Mouse (Mus musculus): ENCODE data around the gene Lrrc26.

GRCm38 (mm10) chr2:25241438-25241775, 48.3 kb upstream of the Lrrc26 start:
- TF ChIP-seq POLR2A (IDR thresholded peaks at IDR 0.05; ENCODE audit: low read depth, low read length): no peak
- TF ChIP-seq CTCF (conservative IDR thresholded peaks at IDR 0.05; ENCODE audit: insufficient read depth, insufficient read length, low read depth, low read length): no peak

All from kidney, adult 2 months (tissue).